Mouse (Mus musculus): ENCODE measurements around the gene Lrch1.

Lrch1 gene

GRCm38 (mm10) chr14:74947376-74948013 is at the start of gene Lrch1:
Gene Lrch1, minus strand, starts transcription at chr14:74947876.
- peak; percentile 78 for DNase-seq

- DNase-seq, result no peak
Observed at GRCm38 (mm10) chr14:74997041-74997440, 49.4 kb upstream of the Lrch1 start.

- DNase-seq, result no peak
Observed at GRCm38 (mm10) chr14:74996556-74996955, 48.9 kb upstream of the Lrch1 start.

GRCm38 (mm10) chr14:74990504-74990903 is 42.8 kb upstream of the Lrch1 start:
- DNase-seq, result no peak

GRCm38 (mm10) chr14:74989909-74990308 is 42.2 kb upstream of the Lrch1 start:
- no peak for DNase-seq

- no peak for DNase-seq
Observed at GRCm38 (mm10) chr14:74989322-74989721, 41.6 kb upstream of the Lrch1 start.

- no peak for DNase-seq
Observed at GRCm38 (mm10) chr14:74986527-74986926, 38.9 kb upstream of the Lrch1 start.

GRCm38 (mm10) chr14:74985658-74986057 is 38.0 kb upstream of the Lrch1 start:
- DNase-seq, result no peak

- DNase-seq, result no peak
Observed at GRCm38 (mm10) chr14:74984817-74985391, 37.2 kb upstream of the Lrch1 start.

- DNase-seq, result no peak
Observed at GRCm38 (mm10) chr14:74983079-74983478, 35.4 kb upstream of the Lrch1 start.

GRCm38 (mm10) chr14:74981016-74981415 is 33.3 kb upstream of the Lrch1 start:
- DNase-seq, result no peak

- DNase-seq, result no peak
Observed at GRCm38 (mm10) chr14:74976972-74977371, 29.3 kb upstream of the Lrch1 start.

- DNase-seq, result no peak
Observed at GRCm38 (mm10) chr14:74974136-74974651, 26.5 kb upstream of the Lrch1 start.

- DNase-seq, result no peak
Observed at GRCm38 (mm10) chr14:74972687-74973086, 25.0 kb upstream of the Lrch1 start.

- DNase-seq, result no peak
Observed at GRCm38 (mm10) chr14:74972216-74972615, 24.5 kb upstream of the Lrch1 start.

GRCm38 (mm10) chr14:74963402-74963764 is 15.7 kb upstream of the Lrch1 start:
- DNase-seq, result no peak

- no peak for DNase-seq
Observed at GRCm38 (mm10) chr14:74962713-74963401, 15.2 kb upstream of the Lrch1 start.

- no peak for DNase-seq
Observed at GRCm38 (mm10) chr14:74960568-74960967, 12.9 kb upstream of the Lrch1 start.

GRCm38 (mm10) chr14:74956702-74957101 is 9.0 kb upstream of the Lrch1 start:
- DNase-seq, result no peak

GRCm38 (mm10) chr14:74956234-74956633 is 8.6 kb upstream of the Lrch1 start:
- DNase-seq, result no peak

GRCm38 (mm10) chr14:74948426-74949240 is 957 bp upstream of the Lrch1 start:
- peak; percentile 76 for DNase-seq

- DNase-seq, result no peak
Observed at GRCm38 (mm10) chr14:74948014-74948396, 329 bp upstream of the Lrch1 start.

GRCm38 (mm10) chr14:74946751-74947375 is 813 bp downstream of the Lrch1 start:
- peak; percentile 80 for DNase-seq

Measured in right cerebral cortex, postnatal 4 days (tissue).